Mouse (Mus musculus) layer of hippocampus, postnatal 25 days (tissue): ENCODE data around the gene Stk24. TPM values are rescaled to one million over a fixed set of nuclear protein-coding genes. Genes with fewer than 3 reads are reported as not detected.

Experiments
- DNase-seq, 2 experiments: peaks; one replicate each; pipeline ENCODE4 v3.0.0; 2022; ENCODE audit warnings: mixed read lengths in 2 of 2, low spot score in 1 of 2; ENCODE audit errors: extremely low spot score in 1 of 2
- total RNA-seq, 2 experiments: library from RNA; stranded (reverse); gene quantifications; 2 replicates each; pipeline ENCODE4 v1.2.3; 2021

Stk24 gene
- total RNA-seq, 2 experiments from 2014 or later: 57.2 to 57.3 TPM

DNA sequence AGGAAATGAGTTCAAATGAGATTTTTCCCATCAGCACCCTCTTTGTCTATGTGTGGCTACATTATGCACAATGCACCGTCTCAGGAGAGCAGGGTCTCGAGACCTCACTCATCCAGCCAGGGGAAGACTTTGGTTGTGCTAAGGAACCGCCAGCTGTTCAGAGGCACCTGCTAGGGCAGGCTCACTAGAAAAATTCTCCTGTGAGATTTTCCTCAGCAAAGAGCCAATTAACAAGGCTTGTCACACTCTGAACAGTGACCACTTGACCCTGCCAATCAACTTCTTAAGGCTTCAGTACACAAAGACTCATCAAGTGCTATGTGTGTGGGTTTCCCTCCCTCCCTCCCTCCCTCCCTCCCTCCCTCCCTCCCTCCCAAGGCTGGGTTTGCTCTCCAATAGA, 4.0 kb upstream of the Stk24 start:
- DNase-seq: no peak

DNA sequence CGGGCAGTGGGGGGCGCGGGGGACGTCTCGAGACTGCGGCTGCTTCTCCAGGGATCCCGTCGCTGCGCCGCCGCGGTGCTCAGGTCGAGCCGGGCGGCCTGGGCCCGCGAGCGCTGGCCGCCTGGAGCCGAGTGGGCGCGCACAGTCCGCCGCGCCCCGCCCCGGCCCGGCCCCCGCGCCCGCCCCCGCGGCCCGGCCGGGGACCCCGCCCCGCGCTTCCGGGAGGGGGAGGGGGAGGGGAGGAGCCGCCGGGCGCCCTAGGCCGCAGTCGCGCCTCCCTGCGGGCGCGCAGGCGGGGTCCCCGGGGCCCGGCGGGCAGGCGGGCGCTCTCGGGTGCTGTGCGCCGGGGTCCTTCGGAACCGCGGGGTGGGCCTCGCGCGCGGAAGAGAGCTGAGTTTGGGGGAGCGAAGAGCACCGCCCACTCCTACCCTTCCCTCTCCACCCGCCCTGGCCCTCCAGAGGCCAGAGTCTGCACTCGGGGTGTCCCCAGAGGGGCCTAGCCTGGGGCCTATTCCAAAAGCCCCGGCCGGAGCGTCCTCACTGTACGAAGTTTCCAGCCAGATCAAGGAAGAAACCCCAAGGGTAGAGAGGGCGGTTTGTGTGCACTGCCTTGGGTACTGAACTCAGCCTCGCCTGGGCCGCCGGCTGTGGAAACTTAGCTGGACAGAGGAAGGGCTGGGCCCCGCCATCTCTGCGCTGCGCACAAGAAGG, 540 bp downstream of the Stk24 start:
- DNase-seq: peak; percentile 51 to 72

GRCm38 (mm10) chr14:121378243-121379115, 1.3 kb downstream of the Stk24 start:
- DNase-seq: peak in 1 of 2 experiments; percentile 25

DNA sequence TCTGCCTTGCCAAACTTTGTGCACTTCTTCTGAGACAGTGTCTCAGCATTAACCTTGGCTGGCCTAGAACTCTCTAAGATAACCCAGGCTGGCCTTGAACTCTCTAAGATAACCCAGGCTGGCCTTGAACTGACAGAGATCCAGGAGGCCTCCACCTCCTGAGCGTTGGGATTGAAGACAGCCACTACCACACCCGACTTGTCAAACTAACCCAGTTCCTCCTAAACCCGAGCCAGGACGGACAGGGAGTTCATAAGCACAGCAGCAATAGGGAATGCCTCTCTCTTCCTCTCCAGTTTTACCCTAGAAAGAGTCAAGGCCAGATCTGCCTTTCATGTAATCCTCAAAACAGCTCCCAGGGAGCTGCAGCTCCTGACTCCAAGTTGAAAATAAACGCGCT, 3.2 kb downstream of the Stk24 start:
- no peak for DNase-seq

- DNase-seq: no peak
Observed at GRCm38 (mm10) chr14:121373901-121374300, 5.9 kb downstream of the Stk24 start.

GRCm38 (mm10) chr14:121373020-121373419, 6.8 kb downstream of the Stk24 start:
- no peak for DNase-seq

- DNase-seq: no peak
Observed at GRCm38 (mm10) chr14:121371911-121372820, 7.6 kb downstream of the Stk24 start.

- DNase-seq: no peak
Observed at GRCm38 (mm10) chr14:121369385-121369784, 10.4 kb downstream of the Stk24 start.

- DNase-seq: no peak
Observed at GRCm38 (mm10) chr14:121368108-121368705, 11.6 kb downstream of the Stk24 start.

DNA sequence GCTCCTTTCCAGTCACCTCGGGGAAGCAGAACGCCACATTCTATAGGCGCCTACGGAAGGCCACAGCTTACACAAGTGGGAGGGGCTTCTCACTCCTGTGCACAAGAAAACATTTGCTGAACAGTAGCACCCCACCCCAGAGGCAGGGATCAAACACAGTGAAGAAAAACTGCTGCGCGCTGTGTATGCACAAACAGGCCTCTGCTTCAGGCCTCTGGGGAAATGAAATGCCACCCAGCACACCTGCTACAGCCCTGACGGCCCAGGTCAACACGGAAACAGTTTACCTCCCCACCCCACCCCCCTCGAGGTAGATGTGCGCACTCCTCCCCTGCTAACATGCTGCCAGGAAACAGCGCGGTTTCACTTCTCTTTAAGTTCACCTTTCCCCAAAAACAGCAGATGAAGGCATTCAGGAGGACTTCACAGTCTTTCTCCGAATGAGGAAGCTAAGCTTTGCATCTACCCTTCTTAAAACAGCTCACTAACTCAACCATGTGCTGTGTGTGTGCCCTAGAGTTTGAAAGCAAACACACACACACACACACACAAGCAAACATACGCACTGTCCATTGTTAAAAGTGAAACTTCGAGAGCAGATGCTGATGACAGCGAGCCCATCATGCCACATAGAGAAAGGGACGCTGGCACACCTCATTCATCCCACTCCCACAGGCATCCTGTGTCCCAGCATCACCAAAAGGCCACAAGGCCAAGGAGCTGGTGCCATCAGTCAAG, 13.7 kb downstream of the Stk24 start:
- DNase-seq: no peak

GRCm38 (mm10) chr14:121365390-121365789, 14.4 kb downstream of the Stk24 start:
- DNase-seq: no peak

- no peak for DNase-seq
Observed at GRCm38 (mm10) chr14:121364282-121364681, 15.5 kb downstream of the Stk24 start.

DNA sequence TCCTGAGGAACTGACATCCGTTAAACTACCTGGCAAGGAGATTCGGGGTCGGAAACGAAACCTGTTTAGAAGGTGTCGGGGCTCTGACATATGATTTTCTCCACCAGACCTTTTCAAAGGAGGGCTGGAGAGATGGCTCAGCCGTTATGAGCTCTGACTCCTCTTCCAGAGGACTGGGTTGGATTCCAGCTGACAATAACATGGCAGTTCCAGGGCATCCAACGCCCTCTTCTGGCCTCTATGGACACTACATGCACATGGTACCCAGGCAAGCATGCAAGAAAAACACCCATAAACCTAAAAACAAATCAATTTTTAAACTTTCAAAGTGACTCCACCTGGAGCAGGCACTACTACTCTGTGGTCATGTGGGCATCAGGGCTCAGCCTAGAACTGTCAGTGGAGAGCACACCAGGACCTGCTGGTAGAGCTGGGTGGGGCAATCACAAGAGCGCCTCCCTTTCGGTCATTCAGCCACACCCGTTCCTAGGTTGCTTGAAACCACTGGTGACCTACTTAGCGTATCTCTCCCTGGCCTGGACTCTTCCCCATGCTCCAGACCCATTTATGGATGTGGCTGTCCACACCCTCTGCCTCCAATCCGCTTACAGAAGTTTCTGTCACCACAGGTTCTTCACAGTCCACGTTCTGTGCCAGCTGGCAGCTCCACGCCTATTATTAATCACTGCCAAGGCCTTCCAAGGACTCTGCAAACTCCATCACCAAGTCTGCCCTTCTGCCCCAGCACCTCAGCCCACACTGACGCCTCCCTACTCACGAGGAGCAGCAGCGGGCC, 18.3 kb downstream of the Stk24 start:
- no peak for DNase-seq

GRCm38 (mm10) chr14:121359850-121360249, 20.0 kb downstream of the Stk24 start:
- DNase-seq: no peak

GRCm38 (mm10) chr14:121359015-121359414, 20.8 kb downstream of the Stk24 start:
- DNase-seq: no peak

DNA sequence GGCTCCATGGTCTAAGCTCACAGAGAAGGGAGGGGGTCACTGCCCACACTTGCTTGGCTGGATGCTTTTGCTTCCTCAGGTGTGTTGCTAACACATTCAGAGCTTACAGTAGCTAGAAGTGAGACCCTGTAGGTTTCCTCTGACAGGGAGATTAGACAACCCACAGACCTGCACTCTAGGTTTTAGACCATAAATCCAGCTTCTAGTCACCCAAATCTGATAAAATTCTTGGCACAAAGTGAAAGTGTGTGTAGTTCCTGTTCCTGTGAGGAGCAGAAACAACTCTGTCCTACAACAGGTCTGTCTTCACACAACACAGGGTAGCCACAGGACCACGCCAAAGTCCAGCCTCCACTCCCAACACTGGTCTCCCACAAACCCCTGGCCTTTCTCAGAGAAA, 21.5 kb downstream of the Stk24 start:
- DNase-seq: no peak

- no peak for DNase-seq
Observed at GRCm38 (mm10) chr14:121356336-121356862, 23.4 kb downstream of the Stk24 start.

- DNase-seq: no peak
Observed at GRCm38 (mm10) chr14:121355732-121356131, 24.1 kb downstream of the Stk24 start.
